Mouse (Mus musculus) hindbrain, embryonic 12.5 days (tissue): ENCODE results near the gene Zswim9. TPM values are rescaled to one million over a fixed set of nuclear protein-coding genes. Genes with fewer than 3 reads are reported as not detected.

Experiments
- ATAC-seq: fragments of 200-750 bp; cut with Nextera tagmentation; 2 replicates; pipeline ENCODE4 v1.8.0; 2017; ENCODE audit warnings: moderate TSS enrichment; ENCODE audit not compliant: low FRiP score
- H3K27ac ChIP-seq: fragments of 300-500 bp; sonication (generic); 2 replicates; pipeline ENCODE4 v1.5.1; 2016; ENCODE audit warnings: mild to moderate bottlenecking
- H3K27me3 ChIP-seq: fragments of 300-500 bp; sonication (generic); 2 replicates; pipeline ENCODE4 v1.6.1; 2016; ENCODE audit warnings: mild to moderate bottlenecking
- H3K36me3 ChIP-seq: fragments of 300-500 bp; sonication (generic); 2 replicates; pipeline ENCODE4 v1.6.1; 2016; ENCODE audit warnings: mild to moderate bottlenecking
- H3K4me1 ChIP-seq: fragments of 300-500 bp; sonication (generic); 2 replicates; pipeline ENCODE4 v1.6.1; 2016
- H3K4me2 ChIP-seq: fragments of 300-500 bp; sonication (generic); replicated peaks from 2 replicates; pipeline ENCODE4 v1.6.1; 2016; ENCODE audit warnings: mild to moderate bottlenecking
- H3K4me3 ChIP-seq: fragments of 300-500 bp; sonication (generic); 2 replicates; pipeline ENCODE4 v1.5.1; 2016; ENCODE audit warnings: mild to moderate bottlenecking
- H3K9ac ChIP-seq: fragments of 300-500 bp; sonication (generic); 2 replicates; pipeline ENCODE4 v1.6.1; 2016; ENCODE audit warnings: mild to moderate bottlenecking, moderate library complexity
- H3K9me3 ChIP-seq: fragments of 300-500 bp; sonication (generic); replicated peaks from 2 replicates; pipeline ENCODE4 v1.6.1; 2016; ENCODE audit warnings: mild to moderate bottlenecking
- WGBS: fragments of 180-500 bp; shearing (Covaris S2); methylation state at CpG from one replicate; pipeline ENCODE4 v1.1.7; 2016; 5-methylcytosine and 5-hydroxymethylcytosine counted together
- polyA plus RNA-seq: library from polyadenylated mRNA; unstranded; fragments of >200 nt; fragmentation: Nextera tagmentation; extraction: Ambion mirVana; gene quantifications from 2 replicates; pipeline ENCODE4 v1.2.1, GENCODE M21; 2016

The Zswim9 gene
- 17.3 and 19.0 TPM in 2 replicates for polyA plus RNA-seq

GRCm38 (mm10) chr7:13278308-13278891 lies at the start of gene Zswim9:
Zswim9 (minus strand) TSS chr7:13278721.
- H3K36me3 ChIP-seq = peaks cover 40% of the 10 kb centered on the region
- peak within 1 kb of the TSS; percentile 69 for H3K4me2 ChIP-seq
- under 1% methylated on average over 39 of the region's 39 CpGs for WGBS
- H3K27me3 ChIP-seq = no peaks in the 10 kb centered on the region
- peaks cover 4% of the 10 kb centered on the region for H3K4me1 ChIP-seq
- peak; percentile 97 for ATAC-seq
- peak within 1 kb of the TSS; percentile 77 for H3K9ac ChIP-seq
- peak within 1 kb of the TSS; percentile 66 for H3K4me3 ChIP-seq
- peak within 1 kb of the TSS; percentile 94 for H3K27ac ChIP-seq
- H3K9me3 ChIP-seq = no peaks in the 10 kb centered on the region

GRCm38 (mm10) chr7:13324316-13324715 lies 45.8 kb upstream of the Zswim9 start, which contains the start of gene Pla2g4c:
Pla2g4c (plus strand) TSS chr7:13324655.
- H3K36me3 ChIP-seq = no peaks in the 10 kb centered on the region
- H3K9ac ChIP-seq = no peak within 1 kb of the TSS
- H3K4me2 ChIP-seq = no peak within 1 kb of the TSS
- WGBS = 93% methylated on average over 2 of the region's 2 CpGs
- H3K4me1 ChIP-seq = no peaks in the 10 kb centered on the region
- H3K27ac ChIP-seq = no peak within 1 kb of the TSS
- H3K4me3 ChIP-seq = no peak within 1 kb of the TSS
- H3K9me3 ChIP-seq = no peaks in the 10 kb centered on the region
- no peak for ATAC-seq
- no peaks in the 10 kb centered on the region for H3K27me3 ChIP-seq

DNA sequence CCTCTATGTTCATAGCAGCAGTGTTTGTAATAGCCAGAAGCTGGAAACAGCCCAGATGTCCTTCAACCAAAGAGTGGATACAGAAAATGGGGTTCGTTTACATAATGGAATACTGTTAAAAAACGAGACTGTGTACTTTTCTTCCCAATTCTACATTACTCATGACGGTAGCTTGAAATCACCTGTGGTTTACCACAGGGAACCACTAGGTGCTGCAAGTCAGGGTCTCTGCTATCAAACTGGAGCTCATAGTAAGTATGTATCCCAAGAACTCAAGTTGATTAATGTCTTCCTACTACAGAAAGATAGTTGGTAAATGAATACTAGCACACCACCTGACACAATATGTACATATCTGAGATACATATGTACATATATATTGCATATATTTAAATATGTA lies 42.9 kb upstream of the Zswim9 start:
- H3K9ac ChIP-seq = no peak overlapping the region
- H3K9me3 ChIP-seq = no peaks in the 10 kb centered on the region
- WGBS = 92% methylated on average over 3 of the region's 3 CpGs
- H3K4me3 ChIP-seq = no peak overlapping the region
- no peak overlapping the region for H3K27ac ChIP-seq
- H3K4me1 ChIP-seq = no peaks in the 10 kb centered on the region
- H3K27me3 ChIP-seq = no peaks in the 10 kb centered on the region
- ATAC-seq = no peak
- H3K36me3 ChIP-seq = no peaks in the 10 kb centered on the region
- H3K4me2 ChIP-seq = no peak overlapping the region

- H3K4me2 ChIP-seq = no peak overlapping the region
- no peaks in the 10 kb centered on the region for H3K9me3 ChIP-seq
- no peak overlapping the region for H3K9ac ChIP-seq
- 91% methylated on average over 5 of the region's 5 CpGs for WGBS
- peaks cover 42% of the 10 kb centered on the region for H3K36me3 ChIP-seq
- H3K4me3 ChIP-seq = no peak overlapping the region
- no peaks in the 10 kb centered on the region for H3K4me1 ChIP-seq
- ATAC-seq = no peak
- no peak overlapping the region for H3K27ac ChIP-seq
- no peaks in the 10 kb centered on the region for H3K27me3 ChIP-seq
Measured at GRCm38 (mm10) chr7:13314095-13314597, 35.6 kb upstream of the Zswim9 start.

GRCm38 (mm10) chr7:13311401-13311800 lies 32.9 kb upstream of the Zswim9 start:
- 100% methylated on average over 4 of the region's 4 CpGs for WGBS
- Histone ChIP-seq H3K27me3 (no peaks in the 10 kb centered on the region), H3K9me3 (no peaks in the 10 kb centered on the region), H3K27ac (no peak overlapping the region), H3K4me1 (no peaks in the 10 kb centered on the region), H3K4me2 (no peak overlapping the region), H3K4me3 (no peak overlapping the region), H3K9ac (no peak overlapping the region), H3K36me3 (peaks cover 62% of the 10 kb centered on the region)
- no peak for ATAC-seq

GRCm38 (mm10) chr7:13310493-13311199 lies 32.1 kb upstream of the Zswim9 start:
- 88% methylated on average over 6 of the region's 6 CpGs for WGBS
- Histone ChIP-seq H3K27me3 (no peaks in the 10 kb centered on the region), H3K27ac (no peak overlapping the region), H3K9ac (no peak overlapping the region), H3K4me1 (no peaks in the 10 kb centered on the region), H3K36me3 (peaks cover 70% of the 10 kb centered on the region), H3K9me3 (no peaks in the 10 kb centered on the region), H3K4me2 (no peak overlapping the region), H3K4me3 (no peak overlapping the region)
- ATAC-seq = no peak

DNA sequence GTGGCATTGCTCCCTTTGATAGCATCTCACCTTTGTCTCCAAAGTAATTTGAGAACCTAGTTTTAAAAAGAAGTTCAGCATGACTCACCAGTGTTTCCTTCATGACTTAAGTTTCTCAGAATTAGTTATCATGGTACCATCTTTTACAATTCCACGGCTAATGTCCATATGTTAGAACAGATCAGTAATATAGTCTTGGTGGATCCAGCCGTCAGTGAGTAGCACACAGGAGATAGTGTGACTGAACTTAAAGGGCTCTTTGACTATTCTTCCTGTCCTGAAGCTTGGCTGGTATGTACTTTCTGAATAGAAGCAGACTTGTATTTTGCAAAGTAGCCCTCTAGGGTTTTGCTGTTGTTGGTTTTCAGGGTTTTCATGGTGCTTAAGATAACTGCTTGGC lies 30.9 kb upstream of the Zswim9 start:
- no peak overlapping the region for H3K4me2 ChIP-seq
- no peak overlapping the region for H3K9ac ChIP-seq
- no peaks in the 10 kb centered on the region for H3K9me3 ChIP-seq
- 94% methylated on average over 2 of the region's 2 CpGs for whole genome bisulfite sequencing
- H3K27ac ChIP-seq = no peak overlapping the region
- no peak overlapping the region for H3K4me3 ChIP-seq
- no peak for ATAC-seq
- H3K36me3 ChIP-seq = peaks cover 80% of the 10 kb centered on the region
- no peaks in the 10 kb centered on the region for H3K4me1 ChIP-seq
- H3K27me3 ChIP-seq = no peaks in the 10 kb centered on the region

DNA sequence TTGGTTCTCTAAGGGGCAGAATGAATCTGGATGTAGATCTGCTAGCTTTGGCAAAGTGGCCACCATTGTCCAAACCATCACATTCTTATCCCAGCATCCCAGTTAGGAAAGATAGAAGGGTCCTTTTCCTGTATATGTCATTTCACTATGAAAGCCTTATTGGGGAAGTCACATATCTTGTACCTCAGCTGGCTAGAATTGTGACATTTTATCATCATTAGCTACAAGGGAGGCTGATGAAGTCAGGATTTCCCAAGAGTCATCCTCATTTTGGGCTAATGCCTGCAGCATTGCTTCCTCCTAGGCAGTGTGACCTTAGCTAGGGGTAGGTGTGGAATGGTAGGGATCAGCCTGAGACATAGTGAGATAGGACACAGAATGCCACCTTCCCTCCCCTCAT lies 24.9 kb upstream of the Zswim9 start:
- no peak overlapping the region for H3K4me3 ChIP-seq
- H3K27me3 ChIP-seq = no peaks in the 10 kb centered on the region
- no peaks in the 10 kb centered on the region for H3K4me1 ChIP-seq
- H3K27ac ChIP-seq = no peak overlapping the region
- no peaks in the 10 kb centered on the region for H3K9me3 ChIP-seq
- H3K36me3 ChIP-seq = peaks cover 82% of the 10 kb centered on the region
- no peak for ATAC-seq
- H3K9ac ChIP-seq = no peak overlapping the region
- no peak overlapping the region for H3K4me2 ChIP-seq

- H3K9me3 ChIP-seq = no peaks in the 10 kb centered on the region
- H3K4me2 ChIP-seq = no peak overlapping the region
- H3K9ac ChIP-seq = no peak overlapping the region
- WGBS = 82% methylated on average over 2 of the region's 2 CpGs
- ATAC-seq = no peak
- H3K27ac ChIP-seq = no peak overlapping the region
- peaks cover 86% of the 10 kb centered on the region for H3K36me3 ChIP-seq
- no peaks in the 10 kb centered on the region for H3K4me1 ChIP-seq
- no peak overlapping the region for H3K4me3 ChIP-seq
- H3K27me3 ChIP-seq = no peaks in the 10 kb centered on the region
Measured at GRCm38 (mm10) chr7:13302780-13303179, 24.3 kb upstream of the Zswim9 start.

DNA sequence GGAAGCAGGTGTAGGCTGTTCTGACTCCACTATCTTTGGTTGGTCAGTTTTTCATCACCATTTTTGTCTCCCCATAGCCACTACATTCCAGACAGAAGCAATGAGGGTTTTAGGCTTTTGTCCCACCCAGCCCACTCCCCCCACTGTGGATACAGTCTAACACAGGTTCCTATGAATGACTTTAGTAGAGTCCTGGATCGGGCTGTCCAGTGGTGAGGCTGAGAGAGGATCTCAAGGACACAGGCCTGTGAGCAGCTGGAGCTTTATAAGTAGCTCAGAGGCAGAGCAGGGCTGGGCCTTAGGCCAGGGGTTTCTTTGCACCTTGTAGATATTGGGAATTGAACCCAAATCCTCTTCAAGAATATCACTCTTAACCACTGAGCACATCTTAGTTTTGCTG lies 23.1 kb upstream of the Zswim9 start:
- no peak overlapping the region for H3K27ac ChIP-seq
- no peak overlapping the region for H3K4me3 ChIP-seq
- no peak overlapping the region for H3K4me2 ChIP-seq
- WGBS = 95% methylated on average over 1 of the region's 1 CpGs
- no peak overlapping the region for H3K9ac ChIP-seq
- no peak for ATAC-seq
- no peaks in the 10 kb centered on the region for H3K27me3 ChIP-seq
- peaks cover 88% of the 10 kb centered on the region for H3K36me3 ChIP-seq
- no peaks in the 10 kb centered on the region for H3K4me1 ChIP-seq
- H3K9me3 ChIP-seq = no peaks in the 10 kb centered on the region

- H3K9me3 ChIP-seq = no peaks in the 10 kb centered on the region
- H3K27ac ChIP-seq = no peak overlapping the region
- H3K36me3 ChIP-seq = peaks cover 90% of the 10 kb centered on the region
- H3K4me1 ChIP-seq = no peaks in the 10 kb centered on the region
- H3K4me2 ChIP-seq = no peak overlapping the region
- 95% methylated on average over 5 of the region's 5 CpGs for WGBS
- H3K27me3 ChIP-seq = no peaks in the 10 kb centered on the region
- H3K4me3 ChIP-seq = no peak overlapping the region
- H3K9ac ChIP-seq = no peak overlapping the region
- no peak for ATAC-seq
Measured at GRCm38 (mm10) chr7:13298821-13299220, 20.3 kb upstream of the Zswim9 start.

GRCm38 (mm10) chr7:13297636-13298035 lies 19.1 kb upstream of the Zswim9 start:
- Histone ChIP-seq H3K27me3 (no peaks in the 10 kb centered on the region), H3K27ac (no peak overlapping the region), H3K4me2 (no peak overlapping the region), H3K9me3 (no peaks in the 10 kb centered on the region), H3K4me3 (no peak overlapping the region), H3K4me1 (no peaks in the 10 kb centered on the region), H3K36me3 (peaks cover 89% of the 10 kb centered on the region), H3K9ac (no peak overlapping the region)
- no peak for ATAC-seq
- 92% methylated on average over 1 of the region's 1 CpGs for WGBS

DNA sequence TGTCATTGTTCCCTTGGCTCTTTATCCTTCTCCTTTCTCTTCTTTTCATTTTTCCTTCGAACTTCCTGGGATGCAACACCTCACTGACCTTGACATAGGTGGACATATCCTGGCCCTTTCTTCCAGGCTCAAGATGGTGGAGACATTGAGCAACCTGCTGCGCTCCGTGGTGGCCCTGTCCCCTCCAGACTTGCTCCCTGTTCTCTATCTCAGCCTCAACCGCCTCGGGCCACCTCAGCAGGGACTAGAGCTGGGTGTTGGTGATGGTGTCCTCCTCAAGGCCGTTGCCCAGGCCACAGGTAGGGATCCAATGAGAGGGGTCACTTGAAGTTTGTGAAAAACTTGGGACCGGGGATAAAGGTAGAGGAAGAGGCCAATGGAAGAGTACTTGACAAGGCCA lies 16.7 kb upstream of the Zswim9 start:
- no peaks in the 10 kb centered on the region for H3K9me3 ChIP-seq
- H3K27ac ChIP-seq = no peak overlapping the region
- 96% methylated on average over 7 of the region's 7 CpGs for WGBS
- no peak overlapping the region for H3K4me3 ChIP-seq
- no peak for ATAC-seq
- no peak overlapping the region for H3K4me2 ChIP-seq
- H3K27me3 ChIP-seq = no peaks in the 10 kb centered on the region
- no peaks in the 10 kb centered on the region for H3K4me1 ChIP-seq
- H3K9ac ChIP-seq = no peak overlapping the region
- H3K36me3 ChIP-seq = peaks cover 85% of the 10 kb centered on the region
